ENCODE assay signal across 9 mouse cellular contexts in the genomic region with DNA sequence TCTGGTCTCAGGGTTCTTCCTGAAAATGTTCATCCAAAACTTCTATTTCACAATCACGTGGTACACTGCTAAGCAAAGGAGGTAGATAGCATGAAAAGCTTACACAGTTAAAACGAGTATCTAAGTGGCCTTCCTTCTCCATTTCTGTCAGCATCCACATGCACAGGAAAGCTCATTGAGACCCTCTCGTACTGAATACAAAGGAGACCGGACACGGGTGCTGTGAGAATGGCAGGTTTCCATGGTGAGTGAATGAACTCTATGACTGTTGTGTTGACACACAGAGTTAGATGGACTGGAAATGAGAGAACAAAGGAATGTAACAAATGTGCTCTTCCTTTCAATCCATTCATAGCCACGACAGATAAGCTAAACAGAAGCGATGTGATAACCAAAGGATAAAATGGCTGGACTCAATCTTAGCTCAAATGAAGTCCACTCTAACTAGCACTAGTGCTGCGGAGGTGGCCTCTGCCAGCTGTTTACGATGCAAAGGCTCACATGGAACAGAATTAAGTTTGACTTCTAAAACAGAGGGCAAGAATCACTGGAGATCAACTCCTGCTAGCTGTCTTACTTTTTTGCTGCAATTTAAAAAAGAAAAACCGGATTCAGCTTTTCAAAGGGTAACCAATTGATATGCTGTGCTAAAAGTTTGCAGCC.
DNase-seq lines count a peak whose midpoint lies in the region; ATAC-seq lines count a peak whose summit lies in the region.
"Had no signal": no experiment of that assay in that cellular context is flagged by ENCODE, and none has a peak within 500 bp of the region (broad histone marks: within the 10 kb centered on the region; RNA-seq: fewer than 3 reads in every experiment).

No protein-coding gene starts in this region.

- no peaks in the 10 kb centered on the region for H3K9me3 ChIP-seq in heart, embryonic 12.5 days (replicated peaks)
- H3K9me3 ChIP-seq in hindbrain, embryonic 12.5 days (replicated peaks), result no peaks in the 10 kb centered on the region
- H3K9me3 ChIP-seq in midbrain, embryonic 15.5 days, result no peaks in the 10 kb centered on the region

- H3K4me2 ChIP-seq in heart, embryonic 12.5 days, result peak overlapping the region; percentile 15; the same call in 1 of the 2 replicates
- peak overlapping the region; percentile 11 for H3K4me2 ChIP-seq in hindbrain, embryonic 12.5 days (replicated peaks)
- no peak overlapping the region for H3K4me2 ChIP-seq in midbrain, embryonic 15.5 days

- peak overlapping the region; percentile 6; the same call in 1 of the 2 replicates for H3K27ac ChIP-seq in heart, embryonic 12.5 days (ENCODE audit: poor library complexity, severe bottlenecking)
- no peak overlapping the region for H3K27ac ChIP-seq in hindbrain, embryonic 12.5 days
- no peak overlapping the region for H3K27ac ChIP-seq in midbrain, embryonic 15.5 days

- DNase-seq in heart, postnatal 25 days (ENCODE audit: low spot score), result no peak
- DNase-seq in embryo, embryonic 11 days, result peak; percentile 63
- no peak for DNase-seq in spleen, adult 12 weeks (ENCODE audit: low spot score)
- no peak for DNase-seq in thymus, postnatal 10 days (ENCODE audit: low spot score in 2 of 2)

- WGBS in heart, embryonic 12.5 days, result 42% methylated on average over 10 of the region's 10 CpGs
- WGBS in hindbrain, embryonic 12.5 days, result 24% methylated on average over 10 of the region's 10 CpGs
- 12% methylated on average over 10 of the region's 10 CpGs for WGBS in midbrain, embryonic 15.5 days

- intact Hi-C loops in heart, postnatal 25 days (cut with DNase I), result no loop called here

- ATAC-seq in heart, embryonic 12.5 days (ENCODE audit: insufficient number of reproducible peaks, low FRiP score), result no peak; the same call in 1 of the 2 replicates
- peak; percentile 76 for ATAC-seq in hindbrain, embryonic 12.5 days (ENCODE audit: low FRiP score)
- ATAC-seq in midbrain, embryonic 15.5 days (replicated peaks), result peak; percentile 62; the same call in 1 of the 2 replicates
- no peak for ATAC-seq in erythroblast, adult 5-6 weeks (replicated peaks; ENCODE audit: low FRiP score, poor library complexity, severe bottlenecking)
- ATAC-seq: intestine, postnatal 0 days had no signal

- no peaks in the 10 kb centered on the region for H3K36me3 ChIP-seq in heart, embryonic 12.5 days
- no peaks in the 10 kb centered on the region for H3K36me3 ChIP-seq in hindbrain, embryonic 12.5 days
- H3K36me3 ChIP-seq in midbrain, embryonic 15.5 days (replicated peaks), result no peaks in the 10 kb centered on the region

- H3K4me1 ChIP-seq in heart, embryonic 12.5 days (replicated peaks), result peaks cover 31% of the 10 kb centered on the region
- peaks cover 17% of the 10 kb centered on the region for H3K4me1 ChIP-seq in hindbrain, embryonic 12.5 days
- H3K4me1 ChIP-seq in midbrain, embryonic 15.5 days, result peaks cover 8% of the 10 kb centered on the region

- H3K9ac ChIP-seq in heart, embryonic 12.5 days, result no peak overlapping the region
- no peak overlapping the region for H3K9ac ChIP-seq in hindbrain, embryonic 12.5 days
- no peak overlapping the region for H3K9ac ChIP-seq in midbrain, embryonic 15.5 days

- no peaks in the 10 kb centered on the region for H3K27me3 ChIP-seq in heart, embryonic 12.5 days (replicated peaks)
- peaks cover 18% of the 10 kb centered on the region for H3K27me3 ChIP-seq in hindbrain, embryonic 12.5 days
- H3K27me3 ChIP-seq in midbrain, embryonic 15.5 days (replicated peaks), result no peaks in the 10 kb centered on the region

- no peak overlapping the region for H3K4me3 ChIP-seq in heart, embryonic 12.5 days
- H3K4me3 ChIP-seq in hindbrain, embryonic 12.5 days, result no peak overlapping the region
- no peak overlapping the region for H3K4me3 ChIP-seq in midbrain, embryonic 15.5 days

Comparison
In these comparisons a context has a peak if more than half of its experiments do, and no peak if none do; other contexts are left out.
1. ATAC-seq: peak in hindbrain, embryonic 12.5 days (single experiment) and midbrain, embryonic 15.5 days (single experiment); none in heart, embryonic 12.5 days (single experiment) and erythroblast, adult 5-6 weeks (single experiment).